Comparison of ENCODE assay signal across 8 mouse cellular contexts in the genomic region with DNA sequence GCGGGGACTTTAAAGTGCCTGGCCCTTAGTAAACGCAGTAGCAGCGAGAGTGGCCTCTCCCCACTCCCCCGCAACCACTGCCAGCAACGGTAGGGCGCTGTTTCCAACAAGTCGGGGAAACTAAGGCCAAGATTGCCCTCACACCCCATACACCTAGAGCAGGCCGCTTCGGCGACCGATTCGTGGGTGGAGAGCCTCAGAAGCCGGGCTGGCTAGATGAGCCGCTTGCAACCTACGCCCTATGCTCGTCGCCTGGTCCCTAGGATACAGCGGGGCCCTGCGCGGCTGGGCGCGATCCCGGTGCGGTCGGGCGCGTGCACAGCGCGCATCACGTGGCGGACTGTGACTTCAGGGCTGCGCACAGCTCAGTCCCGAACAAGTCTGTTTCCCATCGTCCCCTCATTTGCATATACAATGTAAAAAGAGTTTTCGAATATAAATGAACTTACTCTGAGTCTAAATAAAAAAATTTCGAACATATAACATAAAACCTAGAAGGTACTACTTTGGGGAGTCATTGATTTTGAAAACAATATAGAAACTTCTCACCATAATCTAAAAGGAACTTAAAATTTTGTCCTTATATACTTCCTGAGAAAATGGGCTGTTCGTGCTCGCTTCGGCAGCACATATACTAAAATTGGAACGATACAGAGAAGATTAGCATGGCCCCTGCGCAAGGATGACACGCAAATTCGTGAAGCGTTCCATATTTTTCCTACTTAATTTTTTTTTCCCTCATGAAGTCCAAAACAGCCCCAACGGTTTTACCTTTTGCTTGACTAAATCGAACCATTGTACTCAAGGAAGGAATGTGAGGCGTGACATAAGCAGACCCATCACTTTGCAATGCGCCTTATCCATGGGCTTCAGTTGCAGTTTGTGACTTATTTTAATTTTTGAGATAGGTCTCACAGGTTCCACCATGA. TPM values are rescaled to one million over a fixed set of nuclear protein-coding genes. Genes with fewer than 3 reads are reported as not detected.
A peak's percentile ranks its signal among the peaks of the same experiment; 100 is the strongest.
DNase-seq lines count a peak whose midpoint lies in the region; ATAC-seq lines count a peak whose summit lies in the region.

No protein-coding gene starts in this region.

- peaks cover 2 to 29% of the 10 kb centered on the region in 2 experiments for H3K4me1 ChIP-seq in heart, embryonic 14.5 days (ENCODE audit: control insufficient read depth in 2 of 2, insufficient read depth in 2 of 2, low read length in 2 of 2)
- peaks cover 20% of the 10 kb centered on the region for H3K4me1 ChIP-seq in liver, embryonic 12.5 days

- under 1% methylated on average over 48 of the region's 48 CpGs for WGBS in heart, embryonic 14.5 days
- 1% methylated on average over 48 of the region's 48 CpGs for WGBS in liver, embryonic 12.5 days (ENCODE audit: insufficient replicate concordance)

- H3K36me3 ChIP-seq in heart, embryonic 14.5 days (ENCODE audit: control insufficient read depth, insufficient read depth, low read length), result no peaks in the 10 kb centered on the region
- no peaks in the 10 kb centered on the region for H3K36me3 ChIP-seq in liver, embryonic 12.5 days
- no peaks in the 10 kb centered on the region for H3K36me3 ChIP-seq in splenic B cell, adult 2 months (ENCODE audit: control insufficient read depth, insufficient read depth, low read length, poor library complexity, severe bottlenecking)

- peak; percentile 97 for ATAC-seq in heart, embryonic 14.5 days (ENCODE audit: insufficient number of reproducible peaks, insufficient read depth, low FRiP score, low read depth)
- ATAC-seq in liver, embryonic 12.5 days, result peak; percentile 97

- peak overlapping the region; percentile 74 to 80 for H3K27ac ChIP-seq in heart, embryonic 14.5 days (replicated peaks in 1 of 2; ENCODE audit: control insufficient read depth in 1 of 2, insufficient read depth in 1 of 2, low read depth in 2 of 2, low read length in 2 of 2)
- H3K27ac ChIP-seq in liver, embryonic 12.5 days, result peak overlapping the region; percentile 59; the same call in 1 of the 2 replicates

- H3K4me3 ChIP-seq in heart, embryonic 14.5 days (ENCODE audit: control insufficient read depth in 1 of 2, insufficient read depth in 1 of 2, low read depth in 1 of 2, low read length in 2 of 2), result peak overlapping the region; percentile 55 to 68
- peak overlapping the region; percentile 58 for H3K4me3 ChIP-seq in liver, embryonic 12.5 days

- peaks cover 48% of the 10 kb centered on the region for H3K27me3 ChIP-seq in heart, embryonic 14.5 days (ENCODE audit: control insufficient read depth, insufficient read depth, low read length)
- H3K27me3 ChIP-seq in liver, embryonic 12.5 days (replicated peaks), result peaks cover 69% of the 10 kb centered on the region
- H3K27me3 ChIP-seq in splenic B cell, adult 2 months (ENCODE audit: control insufficient read depth, insufficient read depth, low read length, poor library complexity, severe bottlenecking), result no peaks in the 10 kb centered on the region

- peak overlapping the region; percentile 94 for H3K4me2 ChIP-seq in heart, embryonic 14.5 days (ENCODE audit: low read length)
- H3K4me2 ChIP-seq in liver, embryonic 12.5 days, result peak overlapping the region; percentile 76

- no peaks in the 10 kb centered on the region for H3K9me3 ChIP-seq in heart, embryonic 14.5 days (ENCODE audit: control insufficient read depth, low read length)
- H3K9me3 ChIP-seq in liver, embryonic 12.5 days (replicated peaks), result no peaks in the 10 kb centered on the region

- peak overlapping the region; percentile 84 for H3K9ac ChIP-seq in heart, embryonic 14.5 days (ENCODE audit: low read length)
- H3K9ac ChIP-seq in liver, embryonic 12.5 days, result peak overlapping the region; percentile 65

- DNase-seq in CD4-positive helper T cell, adult 2 months (ENCODE audit: low read depth, low spot score), result peak; percentile 98
- DNase-seq in brain, adult 2 months (ENCODE audit: low read depth, low spot score), result peak; percentile 98
- DNase-seq in fibroblast of lung, adult 2 months (ENCODE audit: low read depth), result peak; percentile 85
- DNase-seq in kidney, postnatal 14 days, result peak; percentile 97
- DNase-seq in naive thymus-derived CD4-positive, alpha-beta T cell, adult 2 months (ENCODE audit: low read depth), result peak; percentile 97
- peak; percentile 97 for DNase-seq in splenic B cell, adult 2 months (ENCODE audit: low read depth, low spot score)

RNA-seq across cellular contexts. Expression of a gene that starts 15.8 kb away (rescaled TPM):
- polyA plus RNA-seq in heart, embryonic 14.5 days (2014; fragmentation: Nextera tagmentation; extraction: Ambion mirVana), result not detected in 2 replicates
- not detected in 2 replicates for polyA plus RNA-seq in liver, embryonic 12.5 days (2016; fragmentation: Nextera tagmentation; extraction: Ambion mirVana)

Comparison
In these comparisons a context has a peak if more than half of its experiments do, and no peak if none do; other contexts are left out.
1. Peak in every context shown above with its lines: DNase-seq, ATAC-seq, H3K4me3 ChIP-seq and H3K27ac ChIP-seq.